In the genomic region with DNA sequence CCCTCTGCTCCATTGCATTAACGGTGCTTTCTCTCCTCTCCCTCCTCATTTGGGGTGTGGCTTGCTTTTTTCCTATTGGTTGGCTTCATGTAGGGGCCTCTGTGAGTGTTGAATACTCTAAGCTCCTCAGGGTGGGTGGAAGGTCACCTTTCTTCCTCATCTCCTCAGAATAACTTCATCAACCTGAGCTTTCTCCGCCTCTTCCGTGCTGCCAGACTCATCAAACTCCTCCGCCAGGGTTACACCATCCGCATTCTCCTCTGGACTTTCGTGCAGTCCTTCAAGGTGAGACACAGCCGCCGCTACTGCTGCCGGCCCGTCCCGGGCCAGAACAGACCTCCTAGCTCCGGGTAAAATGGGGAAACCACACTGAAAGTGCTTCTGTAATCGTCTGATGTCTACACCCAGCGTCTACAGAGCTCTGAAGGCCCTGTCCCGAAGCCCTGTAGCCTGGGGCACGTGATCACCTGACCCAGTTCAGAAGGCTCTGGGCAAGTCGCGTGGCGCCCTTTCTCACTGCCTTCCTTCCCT, we compare ENCODE assay signal across 8 mouse cellular contexts.
DNase-seq lines count a peak whose midpoint lies in the region; ATAC-seq and TF ChIP-seq lines count a peak whose summit lies in the region.

No protein-coding gene starts in this region.

- no peak for DNase-seq in spleen, adult 2 months (ENCODE audit: low read depth in 1 of 2, low spot score in 2 of 2)
- no peak for DNase-seq in spleen, postnatal 14 days (ENCODE audit: low spot score in 2 of 2)
- DNase-seq in forebrain, embryonic 10.5 days (ENCODE audit: extremely low spot score, low spot score), result peak; percentile 44
- DNase-seq in splenic B cell, adult 2 months (ENCODE audit: low read depth, low spot score), result peak; percentile 22
- DNase-seq in left cerebral cortex, postnatal 14 days (ENCODE audit: low spot score in 2 of 2), result no peak
- no peak for DNase-seq in right cerebral cortex, postnatal 10 days (ENCODE audit: low spot score in 2 of 2)
- no peak for DNase-seq in spleen, postnatal 4 days (ENCODE audit: low spot score in 2 of 2)

- peak overlapping the region; percentile 46 for H3K4me3 ChIP-seq in spleen, adult 2 months (ENCODE audit: extremely low read depth, insufficient read depth, insufficient read length)
- H3K4me3 ChIP-seq in forebrain, embryonic 10.5 days, result peak overlapping the region; percentile 54
- H3K4me3 ChIP-seq in limb, embryonic 15.5 days, result peak overlapping the region; percentile 36

- peak overlapping the region; percentile 49 for H3K4me2 ChIP-seq in limb, embryonic 15.5 days

- 0 out of 2 replicates have a peak, but pooled peaks cover 3% of the 10 kb centered on the region for H3K27me3 ChIP-seq in spleen, adult 2 months (ENCODE audit: control insufficient read depth, insufficient read depth, low read length)
- peaks cover 64% of the 10 kb centered on the region for H3K27me3 ChIP-seq in forebrain, embryonic 10.5 days (ENCODE audit: poor library complexity, severe bottlenecking)
- peaks cover 11% of the 10 kb centered on the region for H3K27me3 ChIP-seq in limb, embryonic 15.5 days
- H3K27me3 ChIP-seq in splenic B cell, adult 2 months (ENCODE audit: control insufficient read depth, insufficient read depth, low read length, poor library complexity, severe bottlenecking), result no peaks in the 10 kb centered on the region

- H3K9ac ChIP-seq in limb, embryonic 15.5 days, result no peak overlapping the region

- intact Hi-C loops in left cerebral cortex, postnatal 14 days (cut with DNase I), result no loop called here

- no peak for ATAC-seq in limb, embryonic 15.5 days (ENCODE audit: insufficient number of reproducible peaks, low FRiP score, low TSS enrichment, low read depth)

- H3K9me3 ChIP-seq in forebrain, embryonic 10.5 days, result no peaks in the 10 kb centered on the region
- H3K9me3 ChIP-seq in limb, embryonic 15.5 days, result no peaks in the 10 kb centered on the region

- H3K27ac ChIP-seq in spleen, adult 2 months (ENCODE audit: insufficient read depth, low read length), result 0 out of 2 replicates have a peak overlapping the region, but pooled peaks have one; percentile 0
- H3K27ac ChIP-seq in forebrain, embryonic 10.5 days, result peak overlapping the region; percentile 86
- H3K27ac ChIP-seq in limb, embryonic 15.5 days, result no peak overlapping the region

- H3K36me3 ChIP-seq in spleen, adult 2 months (ENCODE audit: control insufficient read depth, insufficient read depth, low read length), result no peaks in the 10 kb centered on the region
- peaks cover 4% of the 10 kb centered on the region; the same call in 1 of the 2 replicates for H3K36me3 ChIP-seq in forebrain, embryonic 10.5 days (replicated peaks)
- no peaks in the 10 kb centered on the region for H3K36me3 ChIP-seq in limb, embryonic 15.5 days
- no peaks in the 10 kb centered on the region for H3K36me3 ChIP-seq in splenic B cell, adult 2 months (ENCODE audit: control insufficient read depth, insufficient read depth, low read length, poor library complexity, severe bottlenecking)

- TF ChIP-seq POLR2A in spleen, adult 2 months (IDR thresholded peaks at IDR 0.05; ENCODE audit: low read depth, low read length), result no peak

- H3K4me1 ChIP-seq in spleen, adult 2 months (ENCODE audit: control insufficient read depth, insufficient read depth, insufficient read length), result no peaks in the 10 kb centered on the region; the same call in none of the 2 replicates
- H3K4me1 ChIP-seq in forebrain, embryonic 10.5 days, result peaks cover 24% of the 10 kb centered on the region
- H3K4me1 ChIP-seq in limb, embryonic 15.5 days, result peaks cover 20% of the 10 kb centered on the region

- TF ChIP-seq CTCF in spleen, adult 2 months (IDR thresholded peaks at IDR 0.05; ENCODE audit: extremely low read depth, insufficient read depth, insufficient read length, insufficient replicate concordance), result no peak

- WGBS in spleen, adult 2 months, result 5% methylated on average over 19 of the region's 19 CpGs
- 5% methylated on average over 19 of the region's 19 CpGs for WGBS in forebrain, embryonic 10.5 days
- WGBS in limb, embryonic 15.5 days, result 6% methylated on average over 19 of the region's 19 CpGs

Comparison
In these comparisons a context has a peak if more than half of its experiments do, and no peak if none do; other contexts are left out.
1. DNase-seq: peak in forebrain, embryonic 10.5 days (single experiment) and splenic B cell, adult 2 months (single experiment); none in spleen, adult 2 months (0 of 2), spleen, postnatal 14 days (0 of 2), left cerebral cortex, postnatal 14 days (0 of 2), right cerebral cortex, postnatal 10 days (0 of 2) and spleen, postnatal 4 days (0 of 2).
2. Peak in every context shown above with its lines, with median percentiles within 50 percentile points of each other: H3K4me3 ChIP-seq.